Mouse (Mus musculus): ENCODE results near the gene Gc. TPM values are rescaled to one million over a fixed set of nuclear protein-coding genes. Genes with fewer than 3 reads are reported as not detected.

Gc gene
- not detected for polyA plus RNA-seq (2017; shearing (Covaris generic))

- no peak for ATAC-seq
These were observed at the start of gene Gc for GRCm38 (mm10) chr5:89457554-89458062. Gene Gc, minus strand, starts transcription at chr5:89457898.

DNA sequence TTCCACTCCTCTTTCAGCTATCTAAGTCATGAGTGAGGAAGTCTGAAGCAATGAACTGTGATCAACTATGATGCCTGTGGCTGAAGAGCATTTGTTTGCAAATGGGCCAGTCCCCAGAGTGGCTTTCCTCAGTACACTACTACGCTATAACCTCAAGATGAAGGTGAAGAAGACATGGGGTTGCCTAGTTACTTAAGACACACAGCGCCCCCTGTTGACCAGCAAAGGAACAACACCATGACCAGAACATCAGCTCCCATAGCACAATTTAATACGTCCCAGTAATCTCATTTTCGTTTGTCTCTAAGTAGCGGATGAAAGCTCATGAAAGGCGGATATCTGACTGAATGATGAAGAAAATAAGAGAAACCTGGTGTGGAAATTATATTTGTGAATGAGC is 42.5 kb upstream of the Gc start:
- no peak for ATAC-seq

- no peak for ATAC-seq
These were observed 34.9 kb upstream of the Gc start for GRCm38 (mm10) chr5:89492560-89492959.

DNA sequence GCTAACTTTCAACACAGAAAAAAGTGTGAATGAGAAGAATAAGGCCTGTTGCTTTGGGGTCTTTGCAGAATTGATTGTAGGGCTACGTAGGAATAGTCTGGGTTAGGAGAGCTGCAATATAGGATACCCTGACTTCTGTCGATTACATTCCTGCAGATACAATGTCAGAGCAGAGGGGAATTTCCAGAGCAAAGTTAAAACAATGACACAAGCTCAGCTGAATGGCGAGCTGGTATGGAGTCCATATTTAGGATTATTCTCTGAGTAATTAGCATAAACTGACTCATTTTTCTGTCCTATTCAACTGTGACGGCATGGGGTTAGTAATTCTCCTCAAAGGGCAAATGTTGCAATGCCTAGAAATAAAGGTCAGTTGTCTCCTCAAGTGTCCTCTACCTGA is 12.8 kb upstream of the Gc start:
- no peak for ATAC-seq

DNA sequence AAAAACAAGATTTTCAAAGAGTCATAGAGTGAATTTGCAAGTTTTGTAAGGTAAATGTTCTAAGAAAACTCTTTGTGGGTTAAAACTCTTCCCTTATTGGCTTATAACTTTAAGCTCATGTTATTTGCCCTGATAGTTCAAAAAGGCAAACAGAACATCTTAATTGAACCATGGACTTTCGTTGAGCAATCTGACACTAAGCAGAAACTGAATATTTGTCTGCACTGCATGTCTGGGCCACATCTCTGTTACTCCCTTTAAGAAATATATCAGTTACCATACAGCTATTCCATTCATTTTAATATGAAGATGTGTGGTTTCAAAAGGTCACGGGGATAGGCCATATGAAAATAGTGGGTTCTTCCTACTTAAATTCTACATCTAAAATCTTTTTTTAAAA is 10.2 kb upstream of the Gc start:
- ATAC-seq = no peak

DNA sequence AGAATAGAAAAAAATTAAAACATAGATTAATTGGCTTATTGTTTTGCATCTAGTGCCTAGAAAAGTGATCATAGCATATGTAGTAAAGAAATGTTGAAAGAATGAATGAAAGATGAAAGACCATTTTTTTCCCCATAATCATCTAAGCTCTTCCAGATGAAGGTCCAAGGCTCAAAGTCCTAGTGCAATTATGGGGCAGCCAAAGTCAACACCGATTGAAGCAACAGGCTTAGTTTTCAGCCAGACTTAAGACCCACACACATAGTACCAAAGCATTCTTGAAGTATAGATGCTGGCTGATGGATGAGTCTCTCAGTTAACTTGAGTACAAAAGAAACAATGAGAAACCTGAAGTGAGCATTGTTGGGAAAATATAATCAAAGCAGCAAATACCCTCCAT is 9.3 kb upstream of the Gc start:
- no peak for ATAC-seq

DNA sequence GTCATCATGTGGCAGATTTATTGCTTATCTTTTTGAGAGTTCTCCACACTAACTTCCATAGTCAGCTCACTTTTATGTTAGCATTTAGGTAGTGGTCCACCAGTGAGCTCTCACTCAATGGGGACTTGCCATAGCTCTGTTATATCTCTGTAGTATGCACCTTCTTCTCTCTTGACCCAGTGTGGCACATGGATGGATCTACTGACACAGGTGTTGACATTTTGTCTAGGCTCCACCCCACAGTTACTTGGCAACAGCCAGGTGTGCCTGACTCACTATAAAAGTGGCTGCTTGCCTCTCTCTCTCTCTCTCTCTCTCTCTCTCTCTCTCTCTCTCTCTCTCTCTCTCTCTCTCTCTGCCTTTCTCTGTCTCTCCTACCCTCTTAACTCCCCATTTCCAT is 8.6 kb upstream of the Gc start:
- no peak for ATAC-seq

DNA sequence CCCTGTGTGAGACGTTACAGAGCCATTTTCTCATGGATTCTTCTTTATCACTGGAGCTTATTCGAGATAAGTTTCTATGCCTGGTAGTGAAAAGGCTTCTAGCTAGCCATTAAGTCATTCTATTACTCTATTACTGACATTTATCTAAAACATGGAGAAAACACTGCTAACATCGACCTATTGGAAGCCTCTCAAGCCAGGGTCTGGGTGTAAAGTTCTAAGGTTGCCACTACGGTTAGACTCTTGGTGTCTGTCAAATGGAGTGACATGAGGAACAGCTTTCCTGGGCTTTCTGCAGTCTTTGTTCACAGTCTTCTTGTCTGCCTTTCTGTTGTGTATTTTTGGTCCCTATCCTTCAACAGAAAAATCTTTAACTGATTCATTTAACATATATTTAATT is 4.1 kb upstream of the Gc start:
- ATAC-seq = no peak

DNA sequence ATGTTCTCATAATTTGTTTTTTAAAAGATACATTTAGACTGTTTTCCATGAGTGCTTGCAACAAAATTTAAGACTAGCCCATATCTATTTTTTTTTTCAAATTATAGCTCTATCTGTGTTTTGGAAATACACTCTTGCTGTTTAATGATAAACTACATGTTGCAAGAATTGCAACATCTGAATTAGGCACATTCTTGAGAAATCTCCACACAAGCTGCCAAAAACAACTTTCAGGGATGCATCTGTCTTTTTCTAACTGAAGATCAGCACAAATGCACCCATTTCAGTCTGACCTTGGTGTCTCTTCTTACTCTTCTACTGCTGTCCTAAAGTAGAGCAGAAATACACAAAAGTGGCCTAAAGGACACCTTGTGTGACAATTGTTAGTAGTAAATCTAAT is 1.9 kb upstream of the Gc start:
- ATAC-seq = no peak

GRCm38 (mm10) chr5:89458987-89459386 is 1.3 kb upstream of the Gc start:
- ATAC-seq = no peak

DNA sequence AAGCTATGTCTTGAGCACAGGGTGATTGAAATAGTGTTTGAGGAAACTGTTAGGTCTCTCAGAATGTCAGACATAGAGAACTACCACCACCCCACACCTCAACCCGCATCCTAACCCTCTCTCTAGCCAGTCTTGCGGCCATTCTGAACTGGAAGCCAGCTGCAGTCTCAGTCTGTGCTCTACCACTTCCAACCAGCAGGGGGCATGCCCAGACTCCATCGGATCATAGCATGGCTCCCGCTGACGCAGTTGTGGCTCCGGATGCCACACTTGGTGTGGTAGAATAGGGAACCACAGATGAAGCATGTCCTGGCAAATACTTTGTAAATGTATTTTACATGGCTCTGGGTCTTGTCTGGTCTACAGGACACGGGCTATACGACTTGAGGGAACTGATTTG is 2.2 kb downstream of the Gc start:
- ATAC-seq = no peak

DNA sequence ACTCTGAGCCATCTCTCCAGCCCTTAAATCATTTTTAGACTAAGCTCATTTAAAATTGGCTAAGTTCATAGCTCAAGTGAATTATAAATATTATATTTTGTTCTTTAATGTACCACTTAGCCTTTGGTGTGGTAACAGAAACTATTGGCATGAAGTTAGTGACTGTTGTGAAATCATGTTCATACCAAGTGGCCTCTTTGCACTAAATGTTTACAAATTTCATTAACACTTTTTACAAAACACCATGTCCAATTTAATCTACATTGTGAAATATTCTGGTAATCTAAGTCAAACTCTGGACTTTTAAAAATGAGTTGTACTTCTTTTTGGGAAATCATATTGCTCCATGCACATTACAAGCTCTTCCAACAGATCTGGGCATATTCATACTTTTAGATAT is 6.9 kb downstream of the Gc start:
- no peak for ATAC-seq

DNA sequence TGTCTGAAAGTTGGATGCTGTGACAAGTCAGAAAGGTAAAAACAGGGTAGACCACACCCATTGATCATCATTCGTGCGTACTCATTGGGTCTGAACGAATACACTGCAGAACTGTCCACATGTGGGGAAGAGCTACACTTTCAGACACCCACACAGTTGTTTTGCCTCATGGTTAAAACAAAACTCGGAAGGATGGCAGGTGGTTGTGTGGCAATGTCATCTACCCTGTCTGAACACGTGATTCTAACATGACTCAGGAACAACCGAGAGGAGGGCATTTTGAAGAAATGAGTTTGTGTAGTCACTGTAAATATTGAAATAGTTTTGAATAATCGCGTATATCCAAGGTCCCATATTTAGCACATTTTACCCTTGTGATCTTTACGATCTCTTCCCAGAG is 8.4 kb downstream of the Gc start:
- ATAC-seq = no peak

- ATAC-seq = no peak
These were observed 9.7 kb downstream of the Gc start for GRCm38 (mm10) chr5:89447978-89448377.

- ATAC-seq = no peak
These were observed 13.3 kb downstream of the Gc start for GRCm38 (mm10) chr5:89444360-89444759.

- no peak for ATAC-seq
These were observed 46.2 kb downstream of the Gc start for GRCm38 (mm10) chr5:89411536-89411935.

DNA sequence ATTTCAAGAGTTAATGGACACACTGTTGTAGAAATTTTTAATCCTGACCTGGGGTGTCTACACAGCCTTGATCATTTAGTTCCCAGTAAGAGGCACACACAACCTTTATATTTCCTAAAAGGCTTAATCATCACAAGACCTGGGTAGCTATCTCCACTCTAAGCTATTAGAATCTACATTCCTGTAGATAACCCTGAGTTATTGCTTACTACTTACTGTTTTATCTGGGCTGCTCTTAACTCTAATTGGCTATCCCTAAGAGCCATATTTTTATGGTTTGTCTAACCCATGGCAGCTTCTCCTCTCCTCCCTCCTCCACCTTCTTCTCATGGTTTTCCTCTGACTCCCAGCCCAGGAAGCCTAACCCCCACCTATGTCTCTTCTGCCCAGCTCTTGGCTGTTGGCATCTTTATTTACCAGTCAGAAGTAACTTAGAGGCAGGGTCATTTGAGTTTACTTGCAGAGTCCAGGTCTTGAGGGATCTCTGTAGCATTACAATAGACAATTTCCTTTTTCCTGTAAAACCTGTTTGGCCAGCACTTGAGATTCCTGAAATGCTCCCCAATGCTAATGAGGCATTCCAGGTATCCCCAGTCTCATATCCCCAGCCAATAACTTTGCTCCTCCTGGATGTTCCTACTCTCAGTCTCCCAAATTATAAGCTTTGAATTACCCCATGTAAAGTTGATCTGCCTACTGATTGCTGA is 50.2 kb downstream of the Gc start:
- ATAC-seq = no peak

GRCm38 (mm10) chr5:89405132-89405531 is 52.6 kb downstream of the Gc start:
- no peak for ATAC-seq

GRCm38 (mm10) chr5:89390405-89390804 is 67.3 kb downstream of the Gc start:
- no peak for ATAC-seq

DNA sequence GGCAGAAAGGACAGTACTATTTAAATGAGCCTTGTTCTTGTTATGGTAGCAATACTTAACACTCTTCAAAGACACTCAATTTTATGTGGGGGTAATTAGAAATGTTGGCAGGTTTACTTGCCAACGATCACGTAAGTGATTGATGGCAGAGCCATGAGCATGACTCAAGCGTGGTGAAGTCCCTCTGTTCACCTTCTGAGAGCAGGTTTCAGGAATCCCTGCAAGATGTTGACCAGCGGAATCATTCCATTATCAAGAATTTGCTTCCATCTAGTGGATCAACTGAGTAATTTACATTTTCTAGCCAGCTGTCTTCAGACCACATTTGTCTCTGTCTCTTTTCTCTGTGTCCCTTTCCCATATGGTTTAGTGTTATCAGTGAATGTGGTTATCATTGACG is 73.5 kb downstream of the Gc start:
- ATAC-seq = no peak

DNA sequence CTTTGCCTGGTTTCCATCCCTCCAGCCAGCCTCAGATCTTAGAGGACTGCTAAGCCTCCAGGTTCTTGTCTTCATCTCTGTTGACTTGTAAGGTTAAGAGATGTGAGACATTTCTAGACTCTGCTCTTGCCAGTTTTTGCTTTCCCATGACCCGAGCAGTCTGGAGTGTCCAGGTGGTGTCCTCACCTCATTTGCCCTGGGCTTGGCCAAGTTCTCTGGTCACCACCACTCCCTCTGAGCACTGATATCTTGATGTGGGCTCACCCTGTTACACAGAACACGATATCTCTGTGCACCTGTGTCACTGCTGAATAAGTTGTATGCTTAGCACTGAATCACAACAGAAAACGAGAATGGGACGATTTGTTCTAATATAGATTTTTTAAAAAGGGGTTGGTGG is 76.4 kb downstream of the Gc start:
- ATAC-seq = no peak

GRCm38 (mm10) chr5:89370140-89370539 is 87.6 kb downstream of the Gc start:
- no peak for ATAC-seq

GRCm38 (mm10) chr5:89368045-89368743 is 89.5 kb downstream of the Gc start:
- ATAC-seq = no peak

All from CD4-positive, CD25-positive, alpha-beta regulatory T cell, adult 4 months (primary cell).